Mouse (Mus musculus) forebrain, embryonic 13.5 days (tissue): Measurements from ENCODE around the gene Btnl1. TPM values are rescaled to one million over a fixed set of nuclear protein-coding genes. Genes with fewer than 3 reads are reported as not detected.

ENCODE experiments used
- ATAC-seq: fragments of 200-750 bp; cut with Nextera tagmentation; 2 replicates; pipeline ENCODE4 v1.8.0; 2017
- H3K27ac ChIP-seq: fragments of 300-500 bp; sonication (generic); 2 replicates; pipeline ENCODE4 v1.5.1; 2015; ENCODE audit warnings: inconsistent platforms, mild to moderate bottlenecking, moderate library complexity
- H3K27me3 ChIP-seq: fragments of 300-500 bp; sonication (generic); 2 replicates; pipeline ENCODE4 v1.6.1; 2015; ENCODE audit warnings: mild to moderate bottlenecking, inconsistent platforms
- H3K36me3 ChIP-seq: fragments of 300-500 bp; sonication (generic); 2 replicates; pipeline ENCODE4 v1.6.1; 2015; ENCODE audit warnings: mild to moderate bottlenecking, inconsistent platforms; ENCODE audit not compliant: poor library complexity, severe bottlenecking
- H3K4me1 ChIP-seq: fragments of 300-500 bp; sonication (generic); 2 replicates; pipeline ENCODE4 v1.6.1; 2015; ENCODE audit warnings: inconsistent platforms
- H3K4me2 ChIP-seq: fragments of 300-500 bp; sonication (generic); 2 replicates; pipeline ENCODE4 v1.6.1; 2015; ENCODE audit warnings: inconsistent platforms, mild to moderate bottlenecking, moderate library complexity
- H3K4me3 ChIP-seq: fragments of 300-500 bp; sonication (generic); 2 replicates; pipeline ENCODE4 v1.5.1; 2015; ENCODE audit warnings: mild to moderate bottlenecking, inconsistent platforms
- H3K9ac ChIP-seq: fragments of 300-500 bp; sonication (generic); 2 replicates; pipeline ENCODE4 v1.6.1; 2015; ENCODE audit warnings: mild to moderate bottlenecking, inconsistent platforms
- H3K9me3 ChIP-seq: fragments of 300-500 bp; sonication (generic); replicated peaks from 2 replicates; pipeline ENCODE4 v1.6.1; 2016; ENCODE audit warnings: inconsistent platforms
- WGBS: fragments of 180-500 bp; shearing (Covaris S2); methylation state at CpG from one replicate; pipeline ENCODE4 v1.1.7; 2015; 5-methylcytosine and 5-hydroxymethylcytosine counted together
- polyA plus RNA-seq: library from polyadenylated mRNA; unstranded; fragments of >200 nt; fragmentation: Nextera tagmentation; extraction: Ambion mirVana; gene quantifications from 2 replicates; pipeline ENCODE4 v1.2.1, GENCODE M21; 2015

The Btnl1 gene
- polyA plus RNA-seq = not detected in 2 replicates

GRCm38 (mm10) chr17:34376847-34377246, at the start of gene Btnl1:
Gene Btnl1 (plus strand): TSS chr17:34377132.
- no peak for ATAC-seq
- 0 out of 2 replicates have a peak, but pooled peaks cover 3% of the 10 kb centered on the region for H3K4me1 ChIP-seq
- no peaks in the 10 kb centered on the region for H3K36me3 ChIP-seq
- H3K4me3 ChIP-seq = no peak within 1 kb of the TSS
- 81% methylated on average over 2 of the region's 2 CpGs for WGBS
- no peaks in the 10 kb centered on the region; the same call in 1 of the 2 replicates for H3K27me3 ChIP-seq
- H3K9ac ChIP-seq = no peak within 1 kb of the TSS
- H3K9me3 ChIP-seq = no peaks in the 10 kb centered on the region
- no peak within 1 kb of the TSS for H3K4me2 ChIP-seq
- H3K27ac ChIP-seq = no peak within 1 kb of the TSS

GRCm38 (mm10) chr17:34329807-34330206, 47.1 kb upstream of the Btnl1 start:
- Histone ChIP-seq H3K4me2 (no peak overlapping the region), H3K4me3 (no peak overlapping the region), H3K9me3 (no peaks in the 10 kb centered on the region), H3K36me3 (no peaks in the 10 kb centered on the region), H3K4me1 (no peaks in the 10 kb centered on the region), H3K27ac (no peak overlapping the region), H3K27me3 (no peaks in the 10 kb centered on the region; the same call in 1 of the 2 replicates), H3K9ac (no peak overlapping the region)
- no peak for ATAC-seq
- WGBS = 75% methylated on average over 2 of the region's 2 CpGs

- WGBS = 88% methylated on average over 1 of the region's 1 CpGs
- no peaks in the 10 kb centered on the region for H3K9me3 ChIP-seq
- H3K36me3 ChIP-seq = no peaks in the 10 kb centered on the region
- H3K4me2 ChIP-seq = no peak overlapping the region
- H3K4me1 ChIP-seq = no peaks in the 10 kb centered on the region
- H3K9ac ChIP-seq = no peak overlapping the region
- H3K4me3 ChIP-seq = no peak overlapping the region
- H3K27ac ChIP-seq = no peak overlapping the region
- no peak for ATAC-seq
- H3K27me3 ChIP-seq = peaks cover 3% of the 10 kb centered on the region; the same call in 1 of the 2 replicates
These were observed 45.7 kb upstream of the Btnl1 start for GRCm38 (mm10) chr17:34331200-34331599.

GRCm38 (mm10) chr17:34340619-34341402, 36.1 kb upstream of the Btnl1 start:
- H3K27me3 ChIP-seq = 0 out of 2 replicates have a peak, but pooled peaks cover 3% of the 10 kb centered on the region
- 63% methylated on average over 3 of the region's 3 CpGs for WGBS
- H3K36me3 ChIP-seq = no peaks in the 10 kb centered on the region

GRCm38 (mm10) chr17:34344882-34345281, 32.0 kb upstream of the Btnl1 start:
- Histone ChIP-seq H3K4me3 (no peak overlapping the region), H3K4me1 (no peaks in the 10 kb centered on the region), H3K36me3 (no peaks in the 10 kb centered on the region), H3K27ac (no peak overlapping the region), H3K9ac (no peak overlapping the region), H3K4me2 (no peak overlapping the region), H3K9me3 (no peaks in the 10 kb centered on the region), H3K27me3 (no peaks in the 10 kb centered on the region)
- WGBS = 94% methylated on average over 4 of the region's 4 CpGs
- ATAC-seq = no peak

More at GRCm38 (mm10) chr17:34340619-34341402, 36.1 kb upstream of the Btnl1 start:
- H3K9ac ChIP-seq = no peak overlapping the region
- no peaks in the 10 kb centered on the region for H3K9me3 ChIP-seq
- no peak for ATAC-seq
- H3K4me1 ChIP-seq = no peaks in the 10 kb centered on the region
- H3K4me2 ChIP-seq = no peak overlapping the region
- no peak overlapping the region for H3K27ac ChIP-seq
- no peak overlapping the region for H3K4me3 ChIP-seq

- Histone ChIP-seq H3K36me3 (no peaks in the 10 kb centered on the region), H3K4me1 (no peaks in the 10 kb centered on the region), H3K4me3 (no peak overlapping the region), H3K9me3 (no peaks in the 10 kb centered on the region), H3K9ac (no peak overlapping the region), H3K27me3 (0 out of 2 replicates have a peak, but pooled peaks cover 2% of the 10 kb centered on the region), H3K4me2 (no peak overlapping the region), H3K27ac (no peak overlapping the region)
- no peak for ATAC-seq
- WGBS = 91% methylated on average over 7 of the region's 7 CpGs
These were observed 31.4 kb upstream of the Btnl1 start for GRCm38 (mm10) chr17:34345486-34345885.

GRCm38 (mm10) chr17:34346041-34346440, 30.9 kb upstream of the Btnl1 start:
- Histone ChIP-seq H3K4me3 (no peak overlapping the region), H3K27me3 (0 out of 2 replicates have a peak, but pooled peaks cover 4% of the 10 kb centered on the region), H3K4me2 (no peak overlapping the region), H3K27ac (no peak overlapping the region), H3K9me3 (no peaks in the 10 kb centered on the region), H3K36me3 (no peaks in the 10 kb centered on the region), H3K4me1 (no peaks in the 10 kb centered on the region), H3K9ac (no peak overlapping the region)
- 83% methylated on average over 3 of the region's 3 CpGs for WGBS
- no peak for ATAC-seq

- no peak overlapping the region for H3K27ac ChIP-seq
- H3K4me3 ChIP-seq = no peak overlapping the region
- no peaks in the 10 kb centered on the region for H3K36me3 ChIP-seq
- no peak for ATAC-seq
- 75% methylated on average over 6 of the region's 6 CpGs for WGBS
- H3K4me1 ChIP-seq = no peaks in the 10 kb centered on the region
- H3K9ac ChIP-seq = no peak overlapping the region
- H3K27me3 ChIP-seq = 0 out of 2 replicates have a peak, but pooled peaks cover 4% of the 10 kb centered on the region
- no peaks in the 10 kb centered on the region for H3K9me3 ChIP-seq
- H3K4me2 ChIP-seq = no peak overlapping the region
These were observed 29.2 kb upstream of the Btnl1 start for GRCm38 (mm10) chr17:34347606-34348308.

GRCm38 (mm10) chr17:34349429-34349828, 27.5 kb upstream of the Btnl1 start:
- Histone ChIP-seq H3K27me3 (0 out of 2 replicates have a peak, but pooled peaks cover 4% of the 10 kb centered on the region), H3K27ac (no peak overlapping the region), H3K36me3 (no peaks in the 10 kb centered on the region), H3K9me3 (no peaks in the 10 kb centered on the region), H3K4me3 (no peak overlapping the region), H3K9ac (no peak overlapping the region), H3K4me2 (no peak overlapping the region), H3K4me1 (no peaks in the 10 kb centered on the region)
- ATAC-seq = no peak
- WGBS = 4% methylated on average over 4 of the region's 4 CpGs

GRCm38 (mm10) chr17:34354539-34354938, 22.4 kb upstream of the Btnl1 start, which contains the start of gene Btnl2:
Gene Btnl2 (plus strand): TSS chr17:34354822.
- Histone ChIP-seq H3K27me3 (0 out of 2 replicates have a peak, but pooled peaks cover 4% of the 10 kb centered on the region), H3K9ac (no peak within 1 kb of the TSS), H3K4me2 (no peak within 1 kb of the TSS), H3K4me3 (no peak within 1 kb of the TSS), H3K36me3 (no peaks in the 10 kb centered on the region), H3K9me3 (no peaks in the 10 kb centered on the region), H3K4me1 (no peaks in the 10 kb centered on the region), H3K27ac (no peak within 1 kb of the TSS)
- ATAC-seq = no peak
- WGBS = 87% methylated on average over 5 of the region's 5 CpGs

- H3K27ac ChIP-seq = no peak overlapping the region
- H3K9ac ChIP-seq = no peak overlapping the region
- 0 out of 2 replicates have a peak, but pooled peaks cover 4% of the 10 kb centered on the region for H3K27me3 ChIP-seq
- no peaks in the 10 kb centered on the region for H3K9me3 ChIP-seq
- H3K4me2 ChIP-seq = no peak overlapping the region
- H3K4me1 ChIP-seq = no peaks in the 10 kb centered on the region
- no peak overlapping the region for H3K4me3 ChIP-seq
- 94% methylated on average over 1 of the region's 1 CpGs for WGBS
- H3K36me3 ChIP-seq = no peaks in the 10 kb centered on the region
- no peak for ATAC-seq
These were observed 22.0 kb upstream of the Btnl1 start for GRCm38 (mm10) chr17:34354940-34355339.

GRCm38 (mm10) chr17:34362954-34363546, 13.9 kb upstream of the Btnl1 start:
- no peaks in the 10 kb centered on the region for H3K9me3 ChIP-seq
- ATAC-seq = no peak
- WGBS = 86% methylated on average over 15 of the region's 15 CpGs

More at GRCm38 (mm10) chr17:34362954-34363546, 13.9 kb upstream of the Btnl1 start:
- Histone ChIP-seq H3K9ac (no peak overlapping the region), H3K36me3 (no peaks in the 10 kb centered on the region), H3K4me1 (no peaks in the 10 kb centered on the region), H3K27me3 (no peaks in the 10 kb centered on the region), H3K27ac (no peak overlapping the region), H3K4me2 (no peak overlapping the region), H3K4me3 (no peak overlapping the region)
